Mouse (Mus musculus) liver, adult 2 months (tissue): ENCODE measurements at regions not wholly inside any gene's neighbourhood (a gene's known extent, or its start where the extent isn't known, plus 50 kb on each side); places are given as distances from the start of the nearest gene placed in this dataset.

Source experiments
- CTCF ChIP-seq: fragments of 200-500 bp; IDR thresholded peaks from 2 replicates; pipeline ENCODE4 v1.5.1; 2011; ENCODE audit warnings: low read depth, low read length, control low read depth
- POLR2A ChIP-seq: fragments of 200-500 bp; IDR thresholded peaks from 2 replicates; pipeline ENCODE4 v1.6.1; 2011; ENCODE audit warnings: low read length, control low read depth; ENCODE audit not compliant: insufficient read depth; ENCODE audit errors: extremely low read depth

DNA sequence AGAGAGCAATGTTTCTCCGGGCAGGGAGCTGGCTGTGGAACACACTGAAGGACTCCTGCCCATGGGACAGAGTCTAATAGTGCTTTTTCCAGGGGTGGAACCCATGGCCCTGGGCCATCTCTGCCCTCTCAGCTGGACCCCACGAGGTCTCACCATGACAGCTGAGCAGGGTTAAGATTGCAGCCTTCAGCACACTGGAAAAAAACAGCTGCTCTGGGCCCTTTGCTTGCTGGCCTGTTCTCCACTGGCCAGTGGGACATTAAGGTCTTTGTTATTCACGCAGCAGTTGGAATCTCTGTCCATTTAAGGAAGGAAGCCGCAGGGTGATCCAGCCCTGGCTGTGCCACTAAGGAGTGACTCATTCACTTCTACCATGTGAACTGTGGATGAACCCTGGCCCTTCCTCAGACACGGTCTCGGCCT lies 106.3 kb upstream of the 1700016C15Rik start:
- no peak for TF ChIP-seq POLR2A
- TF ChIP-seq CTCF = no peak
